Comparison of ENCODE assay signal across 18 mouse cellular contexts in the genomic region with DNA sequence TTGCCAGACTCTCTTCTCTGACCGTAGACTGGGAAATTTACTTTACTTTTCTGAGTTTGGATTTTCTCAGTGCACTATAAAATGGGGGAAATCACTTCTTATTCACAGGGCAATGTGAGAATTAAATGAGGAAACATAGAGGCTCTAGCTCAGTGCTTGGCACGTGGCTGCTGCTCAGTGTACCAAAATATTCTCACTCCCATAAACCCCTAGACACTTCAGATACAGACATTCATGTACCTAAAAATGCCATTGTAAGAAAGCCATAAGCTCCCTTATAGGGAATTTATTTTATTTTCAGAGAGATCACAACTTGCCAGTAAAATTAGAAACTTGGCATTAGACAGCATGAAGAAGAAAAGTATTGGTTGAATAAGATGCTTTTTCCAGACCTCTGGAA.
"Had no signal": no experiment of that assay in that cellular context is flagged by ENCODE, and none has a peak within 500 bp of the region (broad histone marks: within the 10 kb centered on the region; RNA-seq: fewer than 3 reads in every experiment).

No protein-coding gene starts in this region.

- H3K4me3 ChIP-seq: midbrain, embryonic 10.5 days; midbrain, embryonic 12.5 days; myocyte; neural tube, embryonic 13.5 days; neural tube, embryonic 15.5 days; stomach, embryonic 15.5 days had no signal

- DNase-seq: lung, adult 18-20 months; lung, embryonic 14.5 days; lung, postnatal 10 days; lung, postnatal 4 days; midbrain, embryonic 14.5 days; retina, postnatal 1 day; right cerebral cortex, postnatal 14 days; thymus, adult 18-20 months; thymus, postnatal 14 days; thymus, postnatal 36 days had no signal

- ATAC-seq: midbrain, embryonic 16.5 days had no signal

- H3K27ac ChIP-seq: midbrain, embryonic 10.5 days; midbrain, embryonic 12.5 days; neural tube, embryonic 13.5 days; neural tube, embryonic 15.5 days; stomach, embryonic 15.5 days; stomach, postnatal 0 days had no signal
